Mouse (Mus musculus): ENCODE measurements at regions not wholly inside any gene's neighbourhood (a gene's known extent, or its start where the extent isn't known, plus 50 kb on each side); places are given as distances from the start of the nearest gene placed in this dataset.

GRCm38 (mm10) chr12:32273474-32273873 lies 65.0 kb upstream of the Pik3cg start:
- WGBS = 100% methylated on average over 1 of the region's 1 CpGs
- Histone ChIP-seq H3K4me2 (replicated peaks) (no peak overlapping the region), H3K4me1 (no peaks in the 10 kb centered on the region), H3K4me3 (no peak overlapping the region), H3K27me3 (replicated peaks) (no peaks in the 10 kb centered on the region), H3K9me3 (0 out of 2 replicates have a peak, but pooled peaks cover 3% of the 10 kb centered on the region), H3K27ac (no peak overlapping the region), H3K36me3 (no peaks in the 10 kb centered on the region), H3K9ac (no peak overlapping the region)
- ATAC-seq (ENCODE audit: low FRiP score, low read depth) = no peak

GRCm38 (mm10) chr12:32279861-32280260 lies 71.4 kb upstream of the Pik3cg start:
- WGBS = 88% methylated on average over 4 of the region's 4 CpGs
- no peaks in the 10 kb centered on the region for H3K27me3 ChIP-seq (replicated peaks)
- ATAC-seq (ENCODE audit: low FRiP score, low read depth) = no peak

GRCm38 (mm10) chr12:32280309-32280708 lies 71.8 kb upstream of the Pik3cg start:
- no peak overlapping the region for H3K27ac ChIP-seq
- no peak overlapping the region for H3K4me2 ChIP-seq (replicated peaks)
- ATAC-seq (ENCODE audit: low FRiP score, low read depth) = no peak
- H3K9me3 ChIP-seq = no peaks in the 10 kb centered on the region
- H3K9ac ChIP-seq = no peak overlapping the region
- no peaks in the 10 kb centered on the region for H3K36me3 ChIP-seq
- 91% methylated on average over 2 of the region's 2 CpGs for WGBS
- H3K27me3 ChIP-seq (replicated peaks) = no peaks in the 10 kb centered on the region
- no peaks in the 10 kb centered on the region for H3K4me1 ChIP-seq
- H3K4me3 ChIP-seq = no peak overlapping the region

More at GRCm38 (mm10) chr12:32279861-32280260, 71.4 kb upstream of the Pik3cg start:
- H3K27ac ChIP-seq = no peak overlapping the region
- no peak overlapping the region for H3K9ac ChIP-seq
- H3K9me3 ChIP-seq = no peaks in the 10 kb centered on the region
- no peak overlapping the region for H3K4me3 ChIP-seq
- no peaks in the 10 kb centered on the region for H3K36me3 ChIP-seq
- H3K4me2 ChIP-seq (replicated peaks) = no peak overlapping the region
- no peaks in the 10 kb centered on the region for H3K4me1 ChIP-seq

- H3K9ac ChIP-seq = no peak overlapping the region
- H3K4me3 ChIP-seq = no peak overlapping the region
- WGBS = 76% methylated on average over 5 of the region's 5 CpGs
- no peaks in the 10 kb centered on the region for H3K36me3 ChIP-seq
- H3K27ac ChIP-seq = no peak overlapping the region
- no peaks in the 10 kb centered on the region for H3K9me3 ChIP-seq
- H3K4me2 ChIP-seq (replicated peaks) = no peak overlapping the region
- no peak for ATAC-seq (ENCODE audit: low FRiP score, low read depth)
- no peaks in the 10 kb centered on the region for H3K27me3 ChIP-seq (replicated peaks)
- no peaks in the 10 kb centered on the region for H3K4me1 ChIP-seq
These were observed 74.1 kb upstream of the Pik3cg start for GRCm38 (mm10) chr12:32282371-32283163.

- Histone ChIP-seq H3K27me3 (replicated peaks) (no peaks in the 10 kb centered on the region), H3K36me3 (no peaks in the 10 kb centered on the region), H3K4me3 (no peak overlapping the region), H3K9me3 (no peaks in the 10 kb centered on the region), H3K27ac (no peak overlapping the region), H3K4me1 (no peaks in the 10 kb centered on the region), H3K9ac (no peak overlapping the region), H3K4me2 (replicated peaks) (no peak overlapping the region)
- ATAC-seq (ENCODE audit: low FRiP score, low read depth) = no peak
- 74% methylated on average over 2 of the region's 2 CpGs for WGBS
These were observed 76.6 kb upstream of the Pik3cg start for GRCm38 (mm10) chr12:32285039-32285438.

GRCm38 (mm10) chr12:32286652-32287051 lies 78.2 kb upstream of the Pik3cg start:
- Histone ChIP-seq H3K27ac (no peak overlapping the region), H3K9me3 (no peaks in the 10 kb centered on the region), H3K4me1 (no peaks in the 10 kb centered on the region; the same call in 1 of the 2 replicates), H3K4me2 (replicated peaks) (no peak overlapping the region), H3K27me3 (replicated peaks) (no peaks in the 10 kb centered on the region), H3K9ac (no peak overlapping the region), H3K4me3 (no peak overlapping the region), H3K36me3 (no peaks in the 10 kb centered on the region)
- WGBS = 25% methylated on average over 5 of the region's 5 CpGs
- no peak for ATAC-seq (ENCODE audit: low FRiP score, low read depth)

- WGBS = 86% methylated on average over 5 of the region's 5 CpGs
These were observed 82.7 kb upstream of the Pik3cg start for GRCm38 (mm10) chr12:32291145-32291544.

GRCm38 (mm10) chr12:32291962-32292748 lies 83.7 kb upstream of the Pik3cg start:
- WGBS = 29% methylated on average over 18 of the region's 18 CpGs
- Histone ChIP-seq H3K9ac (no peak overlapping the region), H3K36me3 (no peaks in the 10 kb centered on the region), H3K27me3 (replicated peaks) (no peaks in the 10 kb centered on the region), H3K4me3 (peak overlapping the region; percentile 30), H3K9me3 (no peaks in the 10 kb centered on the region), H3K4me1 (no peaks in the 10 kb centered on the region; the same call in 1 of the 2 replicates), H3K27ac (no peak overlapping the region), H3K4me2 (replicated peaks) (peak overlapping the region; percentile 59)
- peak; percentile 83 for ATAC-seq (ENCODE audit: low FRiP score, low read depth)

More at GRCm38 (mm10) chr12:32291145-32291544, 82.7 kb upstream of the Pik3cg start:
- Histone ChIP-seq H3K36me3 (no peaks in the 10 kb centered on the region), H3K27ac (no peak overlapping the region), H3K9ac (no peak overlapping the region), H3K4me2 (replicated peaks) (no peak overlapping the region), H3K4me1 (no peaks in the 10 kb centered on the region; the same call in 1 of the 2 replicates), H3K27me3 (replicated peaks) (no peaks in the 10 kb centered on the region), H3K9me3 (no peaks in the 10 kb centered on the region), H3K4me3 (no peak overlapping the region)
- no peak for ATAC-seq (ENCODE audit: low FRiP score, low read depth)

- H3K27ac ChIP-seq = no peak overlapping the region
These were observed 84.3 kb upstream of the Pik3cg start for GRCm38 (mm10) chr12:32292749-32293128.

GRCm38 (mm10) chr12:32297431-32297830 lies 81.1 kb upstream of the Ccdc71l start:
- Histone ChIP-seq H3K27me3 (replicated peaks) (no peaks in the 10 kb centered on the region), H3K9me3 (no peaks in the 10 kb centered on the region), H3K4me2 (replicated peaks) (no peak overlapping the region), H3K27ac (no peak overlapping the region), H3K4me3 (no peak overlapping the region), H3K9ac (no peak overlapping the region), H3K4me1 (no peaks in the 10 kb centered on the region), H3K36me3 (no peaks in the 10 kb centered on the region)
- no peak for ATAC-seq (ENCODE audit: low FRiP score, low read depth)
- WGBS = 93% methylated on average over 7 of the region's 7 CpGs

More at GRCm38 (mm10) chr12:32292749-32293128, 84.3 kb upstream of the Pik3cg start:
- H3K27me3 ChIP-seq (replicated peaks) = no peaks in the 10 kb centered on the region
- ATAC-seq (ENCODE audit: low FRiP score, low read depth) = no peak
- 76% methylated on average over 5 of the region's 5 CpGs for WGBS
- H3K9me3 ChIP-seq = no peaks in the 10 kb centered on the region
- H3K4me3 ChIP-seq = no peak overlapping the region
- no peak overlapping the region for H3K4me2 ChIP-seq (replicated peaks)
- no peaks in the 10 kb centered on the region; the same call in 1 of the 2 replicates for H3K4me1 ChIP-seq
- no peaks in the 10 kb centered on the region for H3K36me3 ChIP-seq
- H3K9ac ChIP-seq = no peak overlapping the region

- Histone ChIP-seq H3K4me1 (no peaks in the 10 kb centered on the region), H3K4me2 (replicated peaks) (no peak overlapping the region), H3K9ac (no peak overlapping the region), H3K27ac (no peak overlapping the region), H3K27me3 (replicated peaks) (no peaks in the 10 kb centered on the region), H3K36me3 (no peaks in the 10 kb centered on the region), H3K9me3 (no peaks in the 10 kb centered on the region), H3K4me3 (no peak overlapping the region)
- no peak for ATAC-seq (ENCODE audit: low FRiP score, low read depth)
- WGBS = 92% methylated on average over 2 of the region's 2 CpGs
These were observed 78.8 kb upstream of the Ccdc71l start for GRCm38 (mm10) chr12:32299714-32300113.

GRCm38 (mm10) chr12:32305736-32306135 lies 72.8 kb upstream of the Ccdc71l start:
- no peak for ATAC-seq (ENCODE audit: low FRiP score, low read depth)
- Histone ChIP-seq H3K4me2 (replicated peaks) (no peak overlapping the region), H3K4me3 (no peak overlapping the region), H3K9me3 (no peaks in the 10 kb centered on the region), H3K27me3 (replicated peaks) (no peaks in the 10 kb centered on the region), H3K36me3 (no peaks in the 10 kb centered on the region), H3K27ac (no peak overlapping the region), H3K9ac (no peak overlapping the region), H3K4me1 (no peaks in the 10 kb centered on the region)
- WGBS = 90% methylated on average over 5 of the region's 5 CpGs

Data from neural tube, embryonic 12.5 days (tissue).